Mouse (Mus musculus) thymus, postnatal 0 days (tissue): Measurements from ENCODE around the gene 2310007B03Rik. TPM values are rescaled to one million over a fixed set of nuclear protein-coding genes. Genes with fewer than 3 reads are reported as not detected.
"Not testable (repeated sequence)": the region's sequence is repeated elsewhere in the genome, so short reads cannot be mapped to it uniquely, and the experiment has no call there.

Experiments
- DNase-seq: peaks from one replicate; pipeline ENCODE4 v3.0.0-alpha.2; 2015; ENCODE audit warnings: low spot score
- polyA plus RNA-seq: library from polyadenylated mRNA; unstranded; fragments of >200 nt; fragmentation: Nextera tagmentation; extraction: Ambion mirVana; gene quantifications from 2 replicates; pipeline ENCODE4 v1.2.1, GENCODE M21; 2015

2310007B03Rik gene
- polyA plus RNA-seq = 0.50 and 0.74 TPM in 2 replicates

GRCm38 (mm10) chr1:93160501-93161133 lies at the start of gene 2310007B03Rik:
TSS of gene 2310007B03Rik (minus strand) at chr1:93160948.
- no peak for DNase-seq

- DNase-seq = no peak
Observed at GRCm38 (mm10) chr1:93210213-93210641, 49.5 kb upstream of the 2310007B03Rik start.

DNA sequence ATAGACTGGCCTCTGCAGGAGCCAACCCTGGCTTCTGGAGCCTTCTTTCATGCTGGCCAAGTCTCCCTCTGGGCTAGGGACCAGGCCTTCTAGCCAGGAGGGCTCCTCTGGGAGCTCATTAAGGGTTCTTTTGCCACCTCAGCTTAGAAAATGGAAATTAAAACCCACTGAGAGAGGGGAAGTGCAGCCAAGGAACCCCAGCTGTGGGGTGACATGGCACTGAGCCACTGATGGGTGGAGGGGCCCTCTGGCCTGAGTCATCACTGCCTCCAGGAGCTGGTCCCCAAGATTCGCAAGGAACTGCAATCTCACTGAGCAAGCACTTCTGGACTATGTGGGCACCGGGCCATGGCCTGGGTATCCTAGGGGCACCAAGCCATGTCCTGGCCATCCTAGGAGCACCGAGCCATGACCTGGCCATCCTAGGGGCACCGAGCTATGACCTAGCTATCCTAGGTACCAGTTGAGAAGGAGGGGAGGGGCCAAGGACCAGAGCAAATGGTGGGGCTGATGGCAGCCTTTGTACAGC lies 46.9 kb upstream of the 2310007B03Rik start:
- DNase-seq = no peak

GRCm38 (mm10) chr1:93206277-93206970 lies 45.7 kb upstream of the 2310007B03Rik start:
- no peak for DNase-seq

DNA sequence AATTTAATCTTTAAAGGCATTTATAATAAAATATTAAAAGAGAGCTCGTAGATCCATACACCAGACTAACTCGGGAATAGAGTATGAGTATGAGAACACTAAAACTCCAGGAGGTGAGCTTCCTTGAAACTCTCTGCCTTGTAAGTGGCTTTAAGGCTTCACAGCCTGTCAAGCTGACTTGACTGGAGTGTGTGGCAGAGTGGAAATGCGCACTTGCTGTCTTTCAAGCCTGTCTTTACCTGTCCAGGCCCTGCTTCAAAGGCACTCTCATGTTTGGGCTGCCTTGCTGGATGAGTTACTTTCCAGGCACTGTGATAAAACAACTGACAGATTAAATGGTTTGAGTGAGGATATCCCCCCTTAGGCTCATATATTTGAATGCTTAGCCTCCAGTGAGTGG lies 37.2 kb upstream of the 2310007B03Rik start:
- DNase-seq = no peak

- not testable (repeated sequence) for DNase-seq
Observed at GRCm38 (mm10) chr1:93197454-93197853, 36.7 kb upstream of the 2310007B03Rik start.

GRCm38 (mm10) chr1:93194961-93195360 lies 34.2 kb upstream of the 2310007B03Rik start:
- no peak for DNase-seq

DNA sequence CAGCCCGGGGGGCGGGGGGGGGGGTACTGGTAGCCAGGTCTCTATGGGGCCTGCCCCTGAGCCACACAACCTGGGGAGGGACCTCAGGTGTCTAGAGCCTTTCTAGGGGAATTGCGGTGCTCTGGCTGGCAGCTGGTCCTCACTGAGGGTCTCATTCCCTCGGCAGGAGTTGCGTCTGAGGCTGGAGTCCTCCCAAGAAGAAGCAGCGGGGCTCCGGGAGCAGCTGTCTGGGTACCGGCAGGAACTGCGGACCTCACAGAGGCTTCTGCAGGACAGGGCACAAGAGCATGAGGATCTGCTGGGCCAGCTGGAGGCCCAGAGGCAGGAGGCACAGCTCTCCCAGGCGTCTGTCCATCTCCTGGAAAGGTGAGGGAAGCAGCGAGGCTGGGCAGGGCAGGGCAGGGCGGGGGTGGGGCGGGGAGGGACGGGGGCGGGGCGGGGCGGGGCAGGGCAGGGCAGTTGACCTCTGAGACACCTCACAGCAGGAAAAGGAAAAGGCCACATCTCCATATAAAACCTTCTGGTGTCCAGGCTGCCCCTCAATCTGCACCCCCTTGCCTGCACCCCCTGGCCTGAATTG lies 30.1 kb upstream of the 2310007B03Rik start:
- DNase-seq = no peak

GRCm38 (mm10) chr1:93184071-93184828 lies 23.5 kb upstream of the 2310007B03Rik start:
- DNase-seq = no peak

DNA sequence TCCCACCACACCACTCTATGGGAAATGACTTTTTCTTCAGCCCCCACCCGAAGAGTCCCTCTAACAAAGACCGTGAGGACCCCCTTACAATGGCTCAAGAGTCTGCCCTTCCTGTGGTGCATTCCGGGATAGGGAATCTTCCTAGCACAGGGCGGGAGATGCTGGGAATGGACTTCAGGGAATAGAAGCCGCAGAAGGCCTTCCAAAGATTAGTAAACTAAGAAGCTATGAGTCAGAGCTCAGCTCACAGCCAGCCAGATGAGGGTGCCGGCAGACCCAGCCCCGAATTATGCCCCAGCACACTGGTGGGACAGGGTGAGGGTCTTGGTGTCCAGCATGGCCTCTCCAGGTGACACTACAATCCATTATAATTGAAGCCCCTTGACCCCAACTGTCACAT lies 21.5 kb upstream of the 2310007B03Rik start:
- no peak for DNase-seq

- DNase-seq = no peak
Observed at GRCm38 (mm10) chr1:93176525-93177332, 16.0 kb upstream of the 2310007B03Rik start.

- no peak for DNase-seq
Observed at GRCm38 (mm10) chr1:93175849-93176248, 15.1 kb upstream of the 2310007B03Rik start.

DNA sequence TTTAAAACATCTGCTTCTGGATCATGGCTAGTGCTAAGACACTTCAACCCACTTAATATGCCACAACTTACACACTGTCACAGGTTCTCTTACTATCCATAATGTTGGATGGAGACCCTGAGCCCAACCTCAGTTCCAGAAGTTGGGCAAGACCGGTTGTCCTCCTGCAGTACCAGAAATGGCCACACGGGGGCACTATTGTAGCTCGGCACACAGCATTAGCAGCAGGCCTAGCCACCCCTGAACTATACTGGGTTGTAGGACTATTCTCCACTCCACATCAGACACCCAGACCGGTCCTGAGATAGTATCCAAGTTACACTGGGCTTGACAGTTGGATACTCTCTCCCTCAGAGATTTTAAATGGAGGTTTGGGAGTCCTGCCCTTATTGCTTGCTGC lies 13.7 kb upstream of the 2310007B03Rik start:
- peak; percentile 70 for DNase-seq

GRCm38 (mm10) chr1:93173665-93174064 lies 12.9 kb upstream of the 2310007B03Rik start:
- DNase-seq = no peak

- no peak for DNase-seq
Observed at GRCm38 (mm10) chr1:93168295-93168775, 7.6 kb upstream of the 2310007B03Rik start, which contains the start of gene Crocc2. TSS of gene Crocc2 (plus strand) at chr1:93168725.

DNA sequence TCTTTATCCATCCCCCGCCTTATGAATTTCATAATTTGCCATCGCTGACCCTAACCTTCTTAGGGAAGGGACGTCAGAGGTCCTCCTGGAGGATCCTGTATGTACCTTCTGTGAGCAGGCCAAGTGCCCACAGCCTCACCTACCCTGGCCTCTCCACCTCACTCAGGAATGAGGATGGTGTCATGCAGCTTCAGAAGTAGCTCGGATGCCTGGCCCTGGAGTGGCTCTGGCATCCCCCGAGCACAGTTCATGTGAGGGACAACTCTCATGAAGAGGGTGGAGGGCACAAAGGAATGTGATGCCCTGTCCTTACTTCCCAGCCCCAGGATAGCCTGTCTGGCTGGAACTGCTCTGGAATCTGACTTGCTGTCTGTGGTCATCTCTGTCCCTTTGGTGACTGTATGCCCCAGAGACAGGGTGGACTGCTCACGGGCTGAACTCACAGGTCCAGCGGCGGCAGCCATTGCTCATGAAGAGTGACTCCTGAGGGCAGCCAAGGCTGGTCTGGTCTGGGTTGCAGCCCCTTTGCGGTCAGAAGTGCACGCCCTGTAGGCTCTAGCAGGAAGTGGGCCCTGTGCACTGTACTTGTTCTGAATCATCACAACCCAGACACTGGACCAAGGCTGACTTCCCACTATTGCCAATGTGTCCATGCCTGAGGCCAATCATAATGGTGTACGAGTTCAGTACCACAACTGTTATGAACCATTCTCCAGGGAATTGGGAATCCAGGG lies 5.8 kb upstream of the 2310007B03Rik start:
- DNase-seq = no peak

DNA sequence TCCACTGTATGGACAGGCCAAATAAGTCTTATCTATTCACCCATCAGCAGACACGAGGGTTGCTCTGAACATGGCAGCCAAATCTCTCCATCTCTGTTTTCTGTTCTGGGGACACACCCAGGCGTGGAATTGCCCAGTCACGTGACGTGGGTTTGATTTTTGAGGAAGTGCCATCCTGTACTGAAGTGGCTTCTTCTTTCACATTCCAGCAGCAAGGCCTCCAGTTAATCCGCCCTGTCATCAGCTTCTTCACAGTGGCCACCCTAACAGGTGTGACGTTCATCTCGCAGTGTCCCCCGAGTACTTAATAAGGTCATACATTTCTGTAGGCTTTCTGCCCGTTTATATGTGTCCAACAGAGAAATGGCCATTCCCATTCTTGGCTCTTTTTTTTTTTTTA lies 4.7 kb upstream of the 2310007B03Rik start:
- no peak for DNase-seq

DNA sequence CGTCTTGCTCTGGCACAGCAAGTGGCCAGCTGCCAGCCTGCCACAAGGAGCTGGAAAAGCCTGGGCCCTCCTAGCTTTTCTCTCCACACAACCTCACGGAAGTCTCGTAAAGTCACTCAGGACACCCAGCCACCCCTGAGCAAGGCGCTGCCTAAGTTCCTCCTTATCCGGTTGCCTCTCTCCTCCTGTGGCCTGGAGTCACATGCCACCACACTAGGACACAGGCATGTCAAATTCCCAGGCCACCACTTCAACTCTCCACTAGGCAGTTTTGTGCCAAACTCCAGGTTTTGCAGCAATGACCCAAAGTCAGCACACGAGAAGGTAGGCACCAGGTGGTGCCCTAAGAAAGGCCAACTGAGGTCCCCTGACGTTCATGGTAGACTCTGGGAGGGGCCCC lies 1.8 kb upstream of the 2310007B03Rik start:
- DNase-seq = no peak

GRCm38 (mm10) chr1:93161921-93162320 lies 1.2 kb upstream of the 2310007B03Rik start:
- no peak for DNase-seq

- DNase-seq = no peak
Observed at GRCm38 (mm10) chr1:93161350-93161749, 602 bp upstream of the 2310007B03Rik start.
